Mouse (Mus musculus) intestine, postnatal 0 days (tissue): ENCODE measurements around the gene Klhl3. TPM values are rescaled to one million over a fixed set of nuclear protein-coding genes. Genes with fewer than 3 reads are reported as not detected.
A peak's percentile ranks its signal among the peaks of the same experiment; 100 is the strongest.

Experiments
- ATAC-seq: fragments of 200-750 bp; cut with Nextera tagmentation; 2 replicates; pipeline ENCODE4 v1.8.0; 2017; ENCODE audit warnings: mild to moderate bottlenecking, moderate TSS enrichment, moderate library complexity
- H3K27ac ChIP-seq: fragments of 300-500 bp; sonication (generic); 2 replicates; pipeline ENCODE4 v1.5.1; 2014; ENCODE audit warnings: mild to moderate bottlenecking, low read depth, low read length, moderate library complexity
- H3K27me3 ChIP-seq: fragments of 300-500 bp; sonication (generic); replicated peaks from 2 replicates; pipeline ENCODE4 v1.6.1; 2014; ENCODE audit warnings: low read length, mixed read lengths; ENCODE audit not compliant: control insufficient read depth, insufficient read depth
- H3K36me3 ChIP-seq: fragments of 300-500 bp; sonication (generic); 2 replicates; pipeline ENCODE4 v1.6.1; 2014; ENCODE audit warnings: mild to moderate bottlenecking, moderate library complexity; ENCODE audit not compliant: control insufficient read depth, insufficient read depth
- H3K4me1 ChIP-seq: fragments of 300-500 bp; sonication (generic); replicated peaks from 2 replicates; pipeline ENCODE4 v1.6.1; 2014; ENCODE audit warnings: antibody characterized with exemption, low read length, mixed read lengths; ENCODE audit not compliant: control insufficient read depth, insufficient read depth
- H3K4me2 ChIP-seq: fragments of 300-500 bp; sonication (generic); replicated peaks from 2 replicates; pipeline ENCODE4 v1.6.1; 2014; ENCODE audit warnings: low read depth, mild to moderate bottlenecking, moderate library complexity
- H3K4me3 ChIP-seq: fragments of 300-500 bp; sonication (generic); 2 replicates; pipeline ENCODE4 v1.5.1; 2014; ENCODE audit warnings: low read depth, low read length
- H3K9ac ChIP-seq: fragments of 300-500 bp; sonication (generic); 2 replicates; pipeline ENCODE4 v1.6.1; 2014; ENCODE audit warnings: mild to moderate bottlenecking, low read depth, low read length
- H3K9me3 ChIP-seq: fragments of 300-500 bp; sonication (generic); 2 replicates; pipeline ENCODE4 v1.6.1; 2016; ENCODE audit warnings: mixed run types; ENCODE audit not compliant: control insufficient read depth
- CTCF ChIP-seq: sonication (generic); IDR thresholded peaks from 2 replicates; pipeline ENCODE4 v1.5.1; 2016; ENCODE audit warnings: low read depth, mild to moderate bottlenecking, control low read depth, antibody characterized with exemption, moderate library complexity
- WGBS: fragments of 180-500 bp; shearing (Covaris S2); extraction: QIAGEN DNeasy Blood & Tissue Kit; methylation state at CpG from one replicate; pipeline ENCODE4 v1.1.7; 2014; 5-methylcytosine and 5-hydroxymethylcytosine counted together
- polyA plus RNA-seq: library from polyadenylated mRNA; unstranded; fragments of >200 nt; fragmentation: Nextera tagmentation; extraction: Ambion mirVana; gene quantifications from 2 replicates; pipeline ENCODE4 v1.2.1, GENCODE M21; 2015

Klhl3 gene
- polyA plus RNA-seq, result 0.74 and 0.95 TPM in 2 replicates

- H3K27me3 ChIP-seq, result no peaks in the 10 kb centered on the region
- peak within 1 kb of the TSS; percentile 38 for H3K9ac ChIP-seq
- 2% methylated on average over 35 of the region's 35 CpGs for WGBS
- peaks cover 9% of the 10 kb centered on the region; the same call in 1 of the 2 replicates for H3K4me1 ChIP-seq
- no peaks in the 10 kb centered on the region for H3K9me3 ChIP-seq
- peak; percentile 57 for TF ChIP-seq CTCF
- H3K36me3 ChIP-seq, result no peaks in the 10 kb centered on the region
- H3K4me2 ChIP-seq, result peak within 1 kb of the TSS; percentile 88
- H3K27ac ChIP-seq, result peak within 1 kb of the TSS; percentile 21; the same call in 1 of the 2 replicates
- 0 out of 2 replicates have a peak, but pooled peaks have one; percentile 25 for ATAC-seq
- H3K4me3 ChIP-seq, result peak within 1 kb of the TSS; percentile 54
Measured at GRCm38 (mm10) chr13:58113061-58113900, at the start of gene Klhl3. TSS of gene Klhl3 (minus strand) at chr13:58113592.

- Histone ChIP-seq H3K4me3 (no peak overlapping the region), H3K9ac (no peak overlapping the region), H3K4me1 (0 out of 2 replicates have a peak, but pooled peaks cover 3% of the 10 kb centered on the region), H3K4me2 (no peak overlapping the region), H3K36me3 (peaks cover 38% of the 10 kb centered on the region), H3K27ac (no peak overlapping the region), H3K9me3 (no peaks in the 10 kb centered on the region), H3K27me3 (no peaks in the 10 kb centered on the region)
- WGBS, result 96% methylated on average over 15 of the region's 15 CpGs
- TF ChIP-seq CTCF, result no peak
- ATAC-seq, result no peak
Measured at GRCm38 (mm10) chr13:58160761-58161160, 47.4 kb upstream of the Klhl3 start.

- peak overlapping the region; percentile 68 for H3K9ac ChIP-seq
- peak overlapping the region; percentile 95 for H3K4me3 ChIP-seq
- H3K4me1 ChIP-seq, result 0 out of 2 replicates have a peak, but pooled peaks cover 3% of the 10 kb centered on the region
- TF ChIP-seq CTCF, result peak; percentile 97
- peak overlapping the region; percentile 85 for H3K27ac ChIP-seq
- no peaks in the 10 kb centered on the region for H3K27me3 ChIP-seq
- 5% methylated on average over 16 of the region's 16 CpGs for WGBS
- H3K36me3 ChIP-seq, result peaks cover 31% of the 10 kb centered on the region
- ATAC-seq, result peak; percentile 78
- no peaks in the 10 kb centered on the region for H3K9me3 ChIP-seq
- peak overlapping the region; percentile 98 for H3K4me2 ChIP-seq
Measured at GRCm38 (mm10) chr13:58158099-58158912, 44.9 kb upstream of the Klhl3 start.

GRCm38 (mm10) chr13:58157447-58158098, 44.2 kb upstream of the Klhl3 start, which contains the start of gene Idnk:
TSS of gene Idnk (plus strand) at chr13:58157649.
- H3K27ac ChIP-seq, result peak within 1 kb of the TSS; percentile 85
- ATAC-seq, result peak; percentile 80
- TF ChIP-seq CTCF, result peak; percentile 65
- H3K27me3 ChIP-seq, result no peaks in the 10 kb centered on the region
- WGBS, result under 1% methylated on average over 30 of the region's 30 CpGs
- H3K4me2 ChIP-seq, result peak within 1 kb of the TSS; percentile 98
- peaks cover 25% of the 10 kb centered on the region for H3K36me3 ChIP-seq
- H3K9ac ChIP-seq, result peak within 1 kb of the TSS; percentile 68
- 0 out of 2 replicates have a peak, but pooled peaks cover 3% of the 10 kb centered on the region for H3K4me1 ChIP-seq
- H3K4me3 ChIP-seq, result peak within 1 kb of the TSS; percentile 95
- no peaks in the 10 kb centered on the region for H3K9me3 ChIP-seq

DNA sequence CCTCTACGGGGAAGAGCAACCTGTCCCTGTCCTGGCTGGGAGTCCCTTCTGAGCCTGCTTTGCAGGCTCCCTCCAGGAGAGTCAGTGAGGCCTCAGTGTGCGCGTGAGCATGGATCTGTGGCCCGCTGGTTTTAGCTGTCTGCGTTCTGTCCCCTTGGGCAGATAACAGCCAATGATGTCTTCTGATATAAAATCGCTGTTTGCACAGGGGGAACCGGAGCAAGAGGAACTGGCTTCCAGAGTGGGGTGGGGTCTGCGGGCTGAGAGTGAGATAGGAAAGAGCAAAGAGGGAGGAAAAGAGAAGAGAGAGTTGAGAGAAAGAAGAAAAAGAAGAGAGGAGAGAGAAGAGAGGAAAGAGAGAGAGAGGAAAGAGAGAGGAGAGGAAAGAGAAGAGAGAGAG, 43.6 kb upstream of the Klhl3 start:
- Histone ChIP-seq H3K4me3 (peak overlapping the region; percentile 95), H3K4me1 (0 out of 2 replicates have a peak, but pooled peaks cover 3% of the 10 kb centered on the region), H3K27me3 (no peaks in the 10 kb centered on the region), H3K9ac (peak overlapping the region; percentile 68; the same call in 1 of the 2 replicates), H3K9me3 (no peaks in the 10 kb centered on the region), H3K4me2 (peak overlapping the region; percentile 98), H3K27ac (no peak overlapping the region), H3K36me3 (peaks cover 25% of the 10 kb centered on the region)
- ATAC-seq, result no peak
- 16% methylated on average over 8 of the region's 8 CpGs for WGBS
- no peak for TF ChIP-seq CTCF
